Mouse (Mus musculus): Measurements from ENCODE around the gene Olfr1414. TPM values are rescaled to one million over a fixed set of nuclear protein-coding genes. Genes with fewer than 3 reads are reported as not detected.

Gene Olfr1414
- not detected in 2 replicates for polyA plus RNA-seq (2012)

GRCm38 (mm10) chr1:92518561-92518960 lies at the start of gene Olfr1414:
Gene Olfr1414 (minus strand): TSS chr1:92518661.

DNA sequence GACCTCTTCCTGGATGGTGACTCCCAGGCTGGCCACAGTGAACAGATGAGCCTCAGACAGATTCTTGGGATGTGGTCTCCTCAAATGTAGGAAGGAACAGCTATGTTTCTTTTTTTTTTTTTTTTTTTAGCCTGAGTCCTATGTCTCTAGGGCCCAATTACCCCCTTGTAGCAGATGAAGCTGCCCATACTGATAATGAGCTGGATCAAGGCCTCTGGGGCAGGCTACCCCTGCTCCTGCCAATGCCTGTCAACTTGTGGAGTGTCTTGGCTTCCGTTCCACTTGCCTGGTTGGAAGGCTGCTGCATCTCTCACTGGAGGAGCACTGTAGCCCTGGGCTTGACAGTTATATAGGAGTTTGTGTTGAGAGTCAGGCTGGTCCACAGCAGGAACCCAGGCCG lies 22.5 kb downstream of the Olfr1414 start, which contains the start of gene Olfr1415:
Olfr1415 (minus strand) TSS at position 101 of the 400 bp plus-strand sequence.

GRCm38 (mm10) chr1:92485013-92485412 lies 33.4 kb downstream of the Olfr1414 start, which contains the start of gene Olfr1416:
Gene Olfr1416 (minus strand): TSS chr1:92485113.

GRCm38 (mm10) chr1:92473165-92474041 lies 45.1 kb downstream of the Olfr1414 start, which contains the start of gene Ndufa10:
Gene Ndufa10 (minus strand): TSS chr1:92473860.

Other genes starting within 250 kb of the Olfr1414 start
- 41.4 and 48.4 TPM in 2 replicates for gene Ndufa10, start 44.8 kb downstream of the Olfr1414 start, polyA plus RNA-seq (2012)
- gene Olfr1416, start 33.5 kb downstream of the Olfr1414 start, polyA plus RNA-seq (2012) = not detected in 2 replicates
- 0.15 TPM in 1 of 2 replicates, not detected in the other for gene Olfr1415, start 22.6 kb downstream of the Olfr1414 start, polyA plus RNA-seq (2012)
- not detected in 2 replicates for gene Olfr1413, start 52.7 kb upstream of the Olfr1414 start, polyA plus RNA-seq (2012)
- gene Olfr1412, start 67.1 kb upstream of the Olfr1414 start, polyA plus RNA-seq (2012) = not detected in 2 replicates
- 0.15 TPM in 1 of 2 replicates, not detected in the other for gene Olfr1411, start 75.8 kb upstream of the Olfr1414 start, polyA plus RNA-seq (2012)
- gene Olfr1410, start 87.1 kb upstream of the Olfr1414 start, polyA plus RNA-seq (2012) = not detected in 2 replicates
- not detected in 2 replicates for gene Olfr12, start 99.1 kb upstream of the Olfr1414 start, polyA plus RNA-seq (2012)
- gene Cops9, start 123.3 kb upstream of the Olfr1414 start, polyA plus RNA-seq (2012) = 89.2 and 91.9 TPM in 2 replicates
- gene Otos, start 130.2 kb upstream of the Olfr1414 start, polyA plus RNA-seq (2012) = 1.6 and 3.6 TPM in 2 replicates

All from megakaryocyte-erythroid progenitor cell, adult 5 weeks (primary cell).